Mouse (Mus musculus) stomach, embryonic 15.5 days (tissue): ENCODE data around the gene Nfkbie. TPM values are rescaled to one million over a fixed set of nuclear protein-coding genes. Genes with fewer than 3 reads are reported as not detected.

ENCODE experiments used
- ATAC-seq: fragments of 200-750 bp; cut with Nextera tagmentation; 2 replicates; pipeline ENCODE4 v1.8.0; 2017; ENCODE audit warnings: low read depth, moderate number of reproducible peaks, moderate TSS enrichment; ENCODE audit not compliant: insufficient read depth, low FRiP score
- H3K27ac ChIP-seq: fragments of 300-500 bp; sonication (generic); 2 replicates; pipeline ENCODE4 v1.5.1; 2015; ENCODE audit warnings: mild to moderate bottlenecking, inconsistent platforms
- H3K27me3 ChIP-seq: fragments of 300-500 bp; sonication (generic); replicated peaks from 2 replicates; pipeline ENCODE4 v1.6.1; 2015; ENCODE audit warnings: inconsistent platforms
- H3K36me3 ChIP-seq: fragments of 300-500 bp; sonication (generic); 2 replicates; pipeline ENCODE4 v1.6.1; 2015; ENCODE audit warnings: inconsistent platforms
- H3K4me1 ChIP-seq: fragments of 300-500 bp; sonication (generic); 2 replicates; pipeline ENCODE4 v1.6.1; 2015; ENCODE audit warnings: inconsistent platforms
- H3K4me2 ChIP-seq: fragments of 300-500 bp; sonication (generic); 2 replicates; pipeline ENCODE4 v1.6.1; 2015; ENCODE audit warnings: mild to moderate bottlenecking, inconsistent platforms
- H3K4me3 ChIP-seq: fragments of 300-500 bp; sonication (generic); replicated peaks from 2 replicates; pipeline ENCODE4 v1.5.1; 2015; ENCODE audit warnings: inconsistent platforms
- H3K9ac ChIP-seq: fragments of 300-500 bp; sonication (generic); 2 replicates; pipeline ENCODE4 v1.6.1; 2015; ENCODE audit warnings: inconsistent platforms
- H3K9me3 ChIP-seq: fragments of 300-500 bp; sonication (generic); 2 replicates; pipeline ENCODE4 v1.6.1; 2016; ENCODE audit warnings: inconsistent platforms
- WGBS: fragments of 180-500 bp; shearing (Covaris S2); methylation state at CpG from one replicate; pipeline ENCODE4 v1.1.7; 2015; 5-methylcytosine and 5-hydroxymethylcytosine counted together
- polyA plus RNA-seq: library from polyadenylated mRNA; unstranded; fragments of >200 nt; fragmentation: Nextera tagmentation; extraction: Ambion mirVana; gene quantifications from 2 replicates; pipeline ENCODE4 v1.2.1, GENCODE M21; 2015

Nfkbie gene
- polyA plus RNA-seq, 1 experiment from 2014 or later, result 4.4 TPM

DNA sequence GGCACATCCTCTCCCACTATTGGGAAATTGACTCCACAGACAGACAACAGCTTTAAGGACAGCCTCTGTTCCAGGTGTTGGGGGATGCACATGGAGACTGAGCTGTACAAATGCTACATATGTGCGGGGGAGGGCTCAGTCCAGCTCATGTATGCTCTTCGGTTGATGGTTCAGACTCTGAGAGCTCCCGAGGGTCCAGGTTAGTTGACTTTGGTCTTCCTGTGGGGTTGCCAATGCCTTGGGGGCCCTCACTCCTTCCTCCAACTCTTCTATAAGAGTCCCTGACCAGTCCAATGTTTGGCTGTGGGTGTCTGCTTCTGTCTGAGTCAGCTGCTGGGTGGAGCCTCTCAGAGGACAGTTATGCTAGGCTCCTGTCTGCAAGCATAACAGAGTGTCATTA lies 2.4 kb upstream of the Nfkbie start:
- no peak overlapping the region for H3K27ac ChIP-seq
- H3K9ac ChIP-seq, result no peak overlapping the region
- no peak for ATAC-seq
- no peaks in the 10 kb centered on the region for H3K36me3 ChIP-seq
- no peak overlapping the region for H3K4me3 ChIP-seq
- no peaks in the 10 kb centered on the region for H3K9me3 ChIP-seq
- peaks cover 15% of the 10 kb centered on the region for H3K27me3 ChIP-seq
- H3K4me2 ChIP-seq, result no peak overlapping the region
- H3K4me1 ChIP-seq, result peaks cover 26% of the 10 kb centered on the region
- WGBS, result 83% methylated on average over 3 of the region's 3 CpGs

DNA sequence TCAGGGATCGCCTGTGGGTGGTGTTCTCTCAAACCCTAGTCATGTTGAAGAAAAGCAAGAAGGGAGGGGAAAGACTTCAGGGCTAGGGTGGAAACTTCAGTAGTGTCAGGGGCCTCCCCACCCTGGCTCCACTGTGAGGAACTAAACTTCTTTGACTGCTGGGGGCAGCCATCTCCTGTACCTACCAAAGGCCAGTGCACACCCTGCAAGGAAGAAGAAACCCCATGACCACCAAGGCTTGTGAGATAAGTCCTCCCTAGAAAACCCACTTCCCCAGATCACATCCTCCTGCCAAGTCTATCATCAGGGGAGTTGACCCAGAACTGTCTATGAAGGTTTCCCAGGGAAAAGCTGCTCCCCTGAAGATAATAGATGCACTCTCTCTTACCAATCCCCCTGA lies 1.1 kb upstream of the Nfkbie start:
- H3K27ac ChIP-seq, result no peak overlapping the region
- no peak overlapping the region for H3K4me2 ChIP-seq
- H3K36me3 ChIP-seq, result no peaks in the 10 kb centered on the region
- H3K27me3 ChIP-seq, result peaks cover 7% of the 10 kb centered on the region
- 60% methylated on average over 1 of the region's 1 CpGs for WGBS
- H3K9ac ChIP-seq, result 0 out of 2 replicates have a peak overlapping the region, but pooled peaks have one; percentile 1
- no peak for ATAC-seq
- H3K9me3 ChIP-seq, result no peaks in the 10 kb centered on the region
- H3K4me1 ChIP-seq, result peaks cover 20% of the 10 kb centered on the region
- no peak overlapping the region for H3K4me3 ChIP-seq

- H3K4me2 ChIP-seq, result peak overlapping the region; percentile 95
- peaks cover 10% of the 10 kb centered on the region; the same call in 1 of the 2 replicates for H3K4me1 ChIP-seq
- no peaks in the 10 kb centered on the region for H3K36me3 ChIP-seq
- H3K9me3 ChIP-seq, result no peaks in the 10 kb centered on the region
- peak overlapping the region; percentile 57 for H3K4me3 ChIP-seq
- no peak for ATAC-seq
- peak overlapping the region; percentile 10; the same call in 1 of the 2 replicates for H3K9ac ChIP-seq
- H3K27ac ChIP-seq, result no peak overlapping the region
- 1% methylated on average over 14 of the region's 14 CpGs for WGBS
- H3K27me3 ChIP-seq, result peaks cover 10% of the 10 kb centered on the region
Measured at GRCm38 (mm10) chr17:45556107-45556489, 595 bp downstream of the Nfkbie start.

DNA sequence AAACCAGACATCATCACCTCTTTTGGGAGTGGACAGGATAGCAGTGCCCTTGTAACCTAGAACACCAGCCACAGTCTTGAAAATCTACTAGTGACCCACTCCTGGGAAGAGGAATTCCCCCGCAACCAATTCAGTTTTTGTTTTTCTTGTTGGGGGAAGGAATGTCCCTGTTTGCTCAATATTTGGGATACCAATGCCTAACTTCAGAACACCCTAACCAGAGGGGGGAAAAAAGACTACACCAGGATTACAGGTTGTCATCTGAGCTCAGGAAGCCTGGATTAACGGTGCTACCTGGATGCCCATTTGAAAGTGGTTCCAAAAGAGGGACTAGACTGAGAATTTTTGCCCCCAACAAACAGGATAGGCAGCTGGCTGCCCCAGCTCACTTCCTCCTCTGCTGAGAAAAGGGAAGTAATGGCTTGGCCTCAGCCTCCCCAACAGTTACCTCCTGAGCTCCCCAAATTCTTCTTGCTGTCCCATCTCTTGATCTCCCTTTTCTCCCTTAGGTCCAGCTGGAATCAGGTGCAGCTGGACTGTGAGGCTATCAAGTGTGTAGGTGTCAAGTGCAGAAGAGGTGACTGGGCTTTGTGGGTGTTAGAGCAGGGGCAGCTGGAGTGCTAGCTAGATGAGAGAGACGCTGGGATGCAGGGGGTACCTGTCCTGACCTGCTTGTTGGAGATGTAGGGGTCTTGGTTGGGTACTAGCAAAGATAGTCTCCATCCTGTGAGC lies 1.2 kb downstream of the Nfkbie start:
- peaks cover 10% of the 10 kb centered on the region; the same call in 1 of the 2 replicates for H3K4me1 ChIP-seq
- H3K27ac ChIP-seq, result no peak overlapping the region
- H3K4me3 ChIP-seq, result peak overlapping the region; percentile 57
- no peak overlapping the region for H3K9ac ChIP-seq
- WGBS, result 74% methylated on average over 3 of the region's 3 CpGs
- H3K4me2 ChIP-seq, result peak overlapping the region; percentile 95
- H3K9me3 ChIP-seq, result no peaks in the 10 kb centered on the region
- peaks cover 10% of the 10 kb centered on the region for H3K27me3 ChIP-seq
- ATAC-seq, result no peak
- H3K36me3 ChIP-seq, result no peaks in the 10 kb centered on the region

DNA sequence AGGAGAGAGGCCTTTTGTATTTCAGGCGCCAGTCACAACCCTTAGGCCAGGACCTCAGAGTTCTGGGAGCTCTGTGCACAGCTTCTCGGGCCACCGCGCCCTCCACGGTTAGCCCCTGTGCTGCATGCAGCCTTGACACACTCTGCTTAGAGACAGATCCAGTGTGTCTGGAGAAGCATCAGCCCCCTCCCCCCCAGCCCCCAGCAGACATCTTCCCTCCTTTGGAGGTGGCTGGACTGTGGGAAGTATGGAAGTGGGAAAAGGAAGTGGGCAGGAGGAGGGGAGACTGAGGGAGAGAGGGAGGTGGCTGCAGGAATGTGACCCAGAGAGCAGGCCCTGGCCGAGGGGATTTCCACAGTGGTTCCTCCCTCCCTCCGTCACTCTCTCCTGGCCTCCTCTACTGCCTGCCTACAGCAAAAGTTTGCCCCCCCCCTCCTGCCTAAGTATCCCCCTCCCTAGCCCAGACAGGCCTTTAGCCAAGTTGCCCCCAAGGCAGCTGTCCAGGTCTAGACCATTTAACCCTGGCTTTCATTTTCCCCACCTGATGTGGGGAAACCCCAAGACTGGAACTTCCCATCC lies 1.8 kb downstream of the Nfkbie start:
- Histone ChIP-seq H3K9me3 (no peaks in the 10 kb centered on the region), H3K27me3 (peaks cover 10% of the 10 kb centered on the region), H3K9ac (no peak overlapping the region), H3K4me3 (no peak overlapping the region), H3K36me3 (no peaks in the 10 kb centered on the region), H3K27ac (no peak overlapping the region), H3K4me2 (peak overlapping the region; percentile 95; the same call in 1 of the 2 replicates), H3K4me1 (peaks cover 10% of the 10 kb centered on the region; the same call in 1 of the 2 replicates)
- WGBS, result 66% methylated on average over 6 of the region's 7 CpGs
- ATAC-seq, result no peak

DNA sequence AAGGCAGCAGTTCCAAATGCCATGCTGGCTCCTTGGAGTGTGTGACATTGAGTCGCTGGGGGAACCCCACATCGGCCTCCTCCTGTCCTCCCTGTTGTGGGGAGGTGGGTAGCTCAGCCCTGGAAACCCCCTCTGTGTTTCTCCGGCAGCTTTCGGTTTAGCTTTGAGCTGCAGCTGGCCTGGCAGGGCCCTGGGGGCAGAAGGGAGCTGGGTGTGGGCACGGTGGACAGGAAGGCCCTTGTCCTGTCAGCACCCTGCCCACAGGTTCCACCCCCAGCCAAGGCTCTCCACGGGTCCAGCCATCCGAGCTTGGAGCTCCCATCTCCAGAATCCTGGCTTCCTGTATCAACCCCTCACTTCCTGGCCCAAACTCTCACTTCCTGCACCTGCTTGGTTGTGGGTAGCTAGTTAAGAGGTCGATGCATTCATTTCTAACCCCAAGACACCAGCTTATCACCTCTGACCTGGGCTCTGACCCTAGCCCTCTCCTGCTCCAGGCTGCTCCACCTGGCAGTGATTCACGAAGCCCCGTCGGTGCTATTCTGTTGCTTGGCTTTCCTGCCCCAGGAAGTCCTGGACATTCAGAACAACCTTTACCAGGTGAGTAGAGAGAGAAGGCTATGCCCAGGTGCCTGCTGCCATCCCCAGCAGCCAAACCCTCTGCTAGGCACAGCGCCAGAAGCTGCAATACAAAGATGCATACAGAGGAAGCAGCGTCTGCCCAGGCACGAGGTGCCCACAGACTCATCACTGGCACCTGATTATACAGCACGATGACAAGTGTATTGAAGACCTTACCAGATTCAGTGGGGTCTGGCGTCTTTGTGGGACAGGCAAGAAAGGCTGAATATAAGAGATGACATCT lies 2.7 kb downstream of the Nfkbie start:
- no peak for ATAC-seq
- Histone ChIP-seq H3K27ac (no peak overlapping the region), H3K36me3 (no peaks in the 10 kb centered on the region), H3K4me1 (peaks cover 10% of the 10 kb centered on the region; the same call in 1 of the 2 replicates), H3K27me3 (peaks cover 10% of the 10 kb centered on the region), H3K9me3 (no peaks in the 10 kb centered on the region), H3K9ac (no peak overlapping the region), H3K4me3 (no peak overlapping the region), H3K4me2 (no peak overlapping the region)
- 71% methylated on average over 16 of the region's 16 CpGs for WGBS

DNA sequence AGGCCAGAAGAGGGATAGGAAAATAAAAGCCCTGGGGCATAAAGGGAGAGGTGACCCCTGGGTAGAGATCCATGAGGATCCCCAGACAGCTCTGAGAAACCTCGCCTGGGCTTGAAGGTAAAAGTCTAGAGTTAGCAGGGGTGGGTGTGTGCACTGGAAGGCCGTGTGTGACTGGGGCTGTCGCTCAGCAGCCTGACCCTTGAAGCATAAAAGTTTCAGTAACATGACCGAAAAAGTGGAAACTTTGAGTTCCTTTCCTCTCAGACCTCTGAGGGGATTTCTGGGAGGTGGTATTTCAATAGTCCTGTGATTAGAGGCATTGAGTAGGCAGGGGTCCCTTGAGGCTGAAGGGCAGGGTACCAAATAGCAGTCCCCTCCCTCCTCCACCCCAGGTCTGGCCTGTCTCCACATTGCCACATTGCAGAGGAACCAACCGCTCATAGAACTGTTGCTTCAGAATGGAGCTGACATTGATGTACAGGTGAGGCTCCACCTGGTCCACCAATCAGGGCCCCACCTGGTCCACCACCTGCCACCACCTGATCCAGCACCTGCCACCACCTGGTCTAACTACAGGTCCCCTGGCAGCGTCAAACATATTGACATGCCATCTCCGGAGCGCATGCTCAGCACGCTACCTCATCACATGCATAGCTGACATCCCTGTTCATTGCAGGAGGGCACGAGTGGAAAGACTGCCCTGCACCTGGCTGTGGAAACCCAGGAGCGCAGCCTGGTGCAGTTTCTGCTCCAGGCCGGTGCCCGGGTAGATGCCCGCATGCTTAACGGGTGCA lies 4.4 kb downstream of the Nfkbie start:
- 87% methylated on average over 15 of the region's 15 CpGs for WGBS
- H3K4me2 ChIP-seq, result no peak overlapping the region
- ATAC-seq, result no peak
- no peaks in the 10 kb centered on the region for H3K9me3 ChIP-seq
- no peak overlapping the region for H3K9ac ChIP-seq
- peaks cover 14% of the 10 kb centered on the region for H3K4me1 ChIP-seq
- H3K27me3 ChIP-seq, result peaks cover 10% of the 10 kb centered on the region
- H3K27ac ChIP-seq, result no peak overlapping the region
- H3K4me3 ChIP-seq, result no peak overlapping the region
- H3K36me3 ChIP-seq, result no peaks in the 10 kb centered on the region

GRCm38 (mm10) chr17:45563216-45563615 lies 7.7 kb downstream of the Nfkbie start:
- Histone ChIP-seq H3K4me1 (peaks cover 23% of the 10 kb centered on the region), H3K4me3 (no peak overlapping the region), H3K27ac (no peak overlapping the region), H3K27me3 (0 out of 2 replicates have a peak, but pooled peaks cover 2% of the 10 kb centered on the region), H3K36me3 (peaks cover 18% of the 10 kb centered on the region), H3K4me2 (no peak overlapping the region; the same call in 1 of the 2 replicates), H3K9ac (no peak overlapping the region), H3K9me3 (no peaks in the 10 kb centered on the region)
- ATAC-seq, result no peak
- 72% methylated on average over 12 of the region's 12 CpGs for WGBS

GRCm38 (mm10) chr17:45563655-45564530 lies 8.4 kb downstream of the Nfkbie start, which contains the start of gene Slc35b2:
Slc35b2 (plus strand) TSS chr17:45563874.
- Histone ChIP-seq H3K4me1 (peaks cover 23% of the 10 kb centered on the region), H3K27ac (peak within 1 kb of the TSS; percentile 88), H3K36me3 (peaks cover 25% of the 10 kb centered on the region), H3K9me3 (no peaks in the 10 kb centered on the region), H3K27me3 (0 out of 2 replicates have a peak, but pooled peaks cover 2% of the 10 kb centered on the region), H3K9ac (peak within 1 kb of the TSS; percentile 98), H3K4me3 (peak within 1 kb of the TSS; percentile 99), H3K4me2 (peak within 1 kb of the TSS; percentile 86)
- under 1% methylated on average over 60 of the region's 61 CpGs for WGBS
- ATAC-seq, result peak; percentile 78

GRCm38 (mm10) chr17:45564531-45565084 lies 9.1 kb downstream of the Nfkbie start:
- WGBS, result 9% methylated on average over 17 of the region's 18 CpGs
- Histone ChIP-seq H3K36me3 (peaks cover 32% of the 10 kb centered on the region), H3K4me3 (peak overlapping the region; percentile 99), H3K27me3 (0 out of 2 replicates have a peak, but pooled peaks cover 2% of the 10 kb centered on the region), H3K9me3 (no peaks in the 10 kb centered on the region), H3K4me1 (peaks cover 29% of the 10 kb centered on the region), H3K4me2 (peak overlapping the region; percentile 86), H3K27ac (peak overlapping the region; percentile 88), H3K9ac (peak overlapping the region; percentile 98)
- ATAC-seq, result no peak
